Mouse (Mus musculus) hindbrain, embryonic 13.5 days (tissue): ENCODE data around the gene Dstn. TPM values are rescaled to one million over a fixed set of nuclear protein-coding genes. Genes with fewer than 3 reads are reported as not detected.

Source experiments
- ATAC-seq: fragments of 200-750 bp; cut with Nextera tagmentation; 2 replicates; pipeline ENCODE4 v1.8.0; 2017; ENCODE audit warnings: moderate TSS enrichment; ENCODE audit not compliant: low FRiP score
- H3K27ac ChIP-seq: fragments of 300-500 bp; sonication (generic); 2 replicates; pipeline ENCODE4 v1.5.1; 2015; ENCODE audit warnings: inconsistent platforms, mild to moderate bottlenecking, moderate library complexity
- H3K27me3 ChIP-seq: fragments of 300-500 bp; sonication (generic); 2 replicates; pipeline ENCODE4 v1.6.1; 2015; ENCODE audit warnings: mild to moderate bottlenecking, inconsistent platforms
- H3K36me3 ChIP-seq: fragments of 300-500 bp; sonication (generic); 2 replicates; pipeline ENCODE4 v1.6.1; 2015; ENCODE audit warnings: mild to moderate bottlenecking, inconsistent platforms
- H3K4me1 ChIP-seq: fragments of 300-500 bp; sonication (generic); replicated peaks from 2 replicates; pipeline ENCODE4 v1.6.1; 2015; ENCODE audit warnings: inconsistent platforms
- H3K4me2 ChIP-seq: fragments of 300-500 bp; sonication (generic); 2 replicates; pipeline ENCODE4 v1.6.1; 2015; ENCODE audit warnings: inconsistent platforms, mild to moderate bottlenecking, moderate library complexity
- H3K4me3 ChIP-seq: fragments of 300-500 bp; sonication (generic); 2 replicates; pipeline ENCODE4 v1.5.1; 2015; ENCODE audit warnings: mild to moderate bottlenecking, inconsistent platforms
- H3K9ac ChIP-seq: fragments of 300-500 bp; sonication (generic); 2 replicates; pipeline ENCODE4 v1.6.1; 2015; ENCODE audit warnings: mild to moderate bottlenecking, inconsistent platforms
- H3K9me3 ChIP-seq: fragments of 300-500 bp; sonication (generic); 2 replicates; pipeline ENCODE4 v1.6.1; 2016; ENCODE audit warnings: inconsistent platforms
- WGBS: fragments of 180-500 bp; shearing (Covaris S2); methylation state at CpG from one replicate; pipeline ENCODE4 v1.1.7; 2015; 5-methylcytosine and 5-hydroxymethylcytosine counted together
- polyA plus RNA-seq: library from polyadenylated mRNA; unstranded; fragments of >200 nt; fragmentation: Nextera tagmentation; extraction: Ambion mirVana; gene quantifications from 2 replicates; pipeline ENCODE4 v1.2.1, GENCODE M21; 2015

Dstn gene
- polyA plus RNA-seq, 1 experiment from 2014 or later = 440 TPM

DNA sequence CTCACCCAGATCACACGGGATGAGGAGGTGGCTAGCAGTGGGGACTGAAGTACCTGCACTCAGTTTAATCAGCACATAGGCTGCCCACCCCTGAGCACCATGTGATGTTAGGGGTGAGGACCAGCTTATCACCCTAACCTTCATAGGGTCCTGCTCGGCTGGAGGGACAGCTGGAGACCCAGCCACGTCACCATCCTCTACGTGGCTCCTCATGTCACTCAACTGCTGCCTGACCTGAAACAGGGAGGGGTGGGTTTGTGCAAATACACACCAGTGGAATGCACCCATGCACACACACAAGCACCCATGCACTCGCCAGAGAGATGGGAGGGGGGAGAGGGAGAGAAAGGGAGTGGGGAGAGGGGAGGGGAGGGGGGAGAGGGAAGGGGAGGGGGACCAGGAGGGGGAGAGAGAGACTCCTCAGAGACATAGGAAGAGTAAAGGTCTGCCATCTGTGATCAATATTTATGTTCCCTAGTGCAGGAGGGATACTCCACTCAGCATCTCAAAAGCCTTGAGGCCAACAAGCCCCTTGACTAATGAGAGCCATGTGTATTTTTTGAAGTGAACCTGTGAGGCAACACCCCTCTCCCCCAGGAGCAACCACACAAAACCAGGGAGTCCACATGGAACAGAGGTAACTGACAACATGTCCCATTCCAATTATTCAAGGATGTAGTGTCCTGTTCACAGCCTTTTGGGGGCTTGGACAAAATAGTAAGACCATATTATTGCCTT, 35.3 kb downstream of the Dstn start:
- no peaks in the 10 kb centered on the region for H3K9me3 ChIP-seq
- WGBS = 87% methylated on average over 5 of the region's 5 CpGs
- ATAC-seq = no peak
- H3K4me3 ChIP-seq = no peak overlapping the region
- peaks cover 99% of the 10 kb centered on the region for H3K36me3 ChIP-seq
- no peak overlapping the region for H3K4me2 ChIP-seq
- H3K27me3 ChIP-seq = no peaks in the 10 kb centered on the region
- H3K4me1 ChIP-seq = no peaks in the 10 kb centered on the region
- H3K27ac ChIP-seq = no peak overlapping the region
- H3K9ac ChIP-seq = no peak overlapping the region

GRCm38 (mm10) chr2:143951028-143951420, 35.9 kb downstream of the Dstn start:
- Histone ChIP-seq H3K27me3 (no peaks in the 10 kb centered on the region), H3K36me3 (peaks cover 99% of the 10 kb centered on the region), H3K4me1 (no peaks in the 10 kb centered on the region), H3K4me3 (no peak overlapping the region), H3K4me2 (no peak overlapping the region), H3K27ac (no peak overlapping the region), H3K9ac (no peak overlapping the region), H3K9me3 (no peaks in the 10 kb centered on the region)
- ATAC-seq = no peak
- WGBS = 82% methylated on average over 1 of the region's 1 CpGs

- Histone ChIP-seq H3K36me3 (peaks cover 100% of the 10 kb centered on the region), H3K4me3 (no peak overlapping the region), H3K9me3 (no peaks in the 10 kb centered on the region), H3K27me3 (no peaks in the 10 kb centered on the region), H3K27ac (no peak overlapping the region), H3K4me2 (no peak overlapping the region), H3K4me1 (no peaks in the 10 kb centered on the region), H3K9ac (no peak overlapping the region)
- ATAC-seq = no peak
- 89% methylated on average over 5 of the region's 5 CpGs for WGBS
Observed at GRCm38 (mm10) chr2:143951546-143952315, 36.6 kb downstream of the Dstn start.

- no peak overlapping the region for H3K27ac ChIP-seq
- peaks cover 93% of the 10 kb centered on the region for H3K36me3 ChIP-seq
- H3K9ac ChIP-seq = no peak overlapping the region
- ATAC-seq = no peak
- no peaks in the 10 kb centered on the region for H3K9me3 ChIP-seq
- WGBS = 92% methylated on average over 4 of the region's 4 CpGs
- no peak overlapping the region for H3K4me2 ChIP-seq
- H3K4me1 ChIP-seq = no peaks in the 10 kb centered on the region
- no peaks in the 10 kb centered on the region for H3K27me3 ChIP-seq
- no peak overlapping the region for H3K4me3 ChIP-seq
Observed at GRCm38 (mm10) chr2:143953944-143954343, 38.8 kb downstream of the Dstn start.

DNA sequence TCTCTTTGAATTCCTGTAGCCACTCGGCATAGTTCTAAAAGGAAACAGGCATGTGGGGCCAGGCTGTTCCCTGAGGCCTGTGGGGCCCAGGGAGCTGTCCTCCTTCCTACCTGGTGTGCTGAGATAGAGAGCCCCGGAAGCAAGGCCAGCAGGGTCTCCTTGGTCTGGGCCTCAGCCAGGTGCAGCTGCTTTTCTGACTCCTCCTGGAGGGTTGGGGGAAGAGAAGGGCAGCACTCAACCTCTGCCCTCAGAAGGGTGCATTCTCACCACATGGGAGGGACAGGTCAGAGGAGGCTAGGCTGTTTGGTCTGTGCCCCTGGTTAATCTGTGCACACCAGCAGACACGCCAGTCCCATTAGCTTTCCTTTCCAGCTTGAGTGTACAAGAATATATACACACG, 39.9 kb downstream of the Dstn start:
- 91% methylated on average over 4 of the region's 4 CpGs for WGBS
- ATAC-seq = no peak
- Histone ChIP-seq H3K9me3 (no peaks in the 10 kb centered on the region), H3K9ac (no peak overlapping the region), H3K27me3 (no peaks in the 10 kb centered on the region), H3K27ac (no peak overlapping the region), H3K4me3 (no peak overlapping the region), H3K4me2 (no peak overlapping the region), H3K4me1 (no peaks in the 10 kb centered on the region), H3K36me3 (peaks cover 87% of the 10 kb centered on the region)

GRCm38 (mm10) chr2:143955746-143956145, 40.6 kb downstream of the Dstn start:
- Histone ChIP-seq H3K27me3 (no peaks in the 10 kb centered on the region), H3K27ac (no peak overlapping the region), H3K4me3 (no peak overlapping the region), H3K36me3 (peaks cover 81% of the 10 kb centered on the region), H3K4me1 (no peaks in the 10 kb centered on the region), H3K4me2 (no peak overlapping the region), H3K9ac (no peak overlapping the region), H3K9me3 (no peaks in the 10 kb centered on the region)
- 99% methylated on average over 4 of the region's 4 CpGs for WGBS
- no peak for ATAC-seq

DNA sequence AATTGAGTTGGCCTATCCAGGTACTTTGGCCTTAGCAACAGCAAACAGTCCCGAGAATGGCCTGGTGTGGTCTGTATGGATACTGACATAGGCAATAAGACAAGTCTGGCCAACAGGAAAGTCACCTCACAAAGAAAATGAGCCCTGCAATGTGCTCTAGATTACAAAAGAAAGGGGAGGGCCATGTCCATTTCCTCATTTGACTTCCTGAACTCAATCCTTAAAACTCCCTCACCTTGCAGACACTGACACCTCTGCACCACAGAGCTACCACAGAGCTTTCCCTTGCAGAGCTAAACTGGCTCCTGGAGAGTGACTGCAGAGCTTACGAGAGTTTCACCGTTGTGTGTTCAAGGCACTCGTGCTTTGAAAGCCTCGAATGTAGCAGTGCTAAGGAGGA, 47.1 kb downstream of the Dstn start:
- H3K36me3 ChIP-seq = peaks cover 76% of the 10 kb centered on the region
- H3K4me2 ChIP-seq = no peak overlapping the region
- H3K9ac ChIP-seq = no peak overlapping the region
- 94% methylated on average over 5 of the region's 5 CpGs for WGBS
- H3K4me3 ChIP-seq = no peak overlapping the region
- H3K27me3 ChIP-seq = no peaks in the 10 kb centered on the region
- H3K27ac ChIP-seq = no peak overlapping the region
- no peaks in the 10 kb centered on the region for H3K9me3 ChIP-seq
- no peak for ATAC-seq
- no peaks in the 10 kb centered on the region for H3K4me1 ChIP-seq

GRCm38 (mm10) chr2:143963318-143963717, 48.2 kb downstream of the Dstn start:
- Histone ChIP-seq H3K4me3 (no peak overlapping the region), H3K27me3 (no peaks in the 10 kb centered on the region), H3K9me3 (no peaks in the 10 kb centered on the region), H3K4me1 (no peaks in the 10 kb centered on the region), H3K4me2 (no peak overlapping the region), H3K9ac (no peak overlapping the region), H3K27ac (no peak overlapping the region), H3K36me3 (peaks cover 75% of the 10 kb centered on the region)
- no peak for ATAC-seq
- WGBS = 92% methylated on average over 1 of the region's 1 CpGs

DNA sequence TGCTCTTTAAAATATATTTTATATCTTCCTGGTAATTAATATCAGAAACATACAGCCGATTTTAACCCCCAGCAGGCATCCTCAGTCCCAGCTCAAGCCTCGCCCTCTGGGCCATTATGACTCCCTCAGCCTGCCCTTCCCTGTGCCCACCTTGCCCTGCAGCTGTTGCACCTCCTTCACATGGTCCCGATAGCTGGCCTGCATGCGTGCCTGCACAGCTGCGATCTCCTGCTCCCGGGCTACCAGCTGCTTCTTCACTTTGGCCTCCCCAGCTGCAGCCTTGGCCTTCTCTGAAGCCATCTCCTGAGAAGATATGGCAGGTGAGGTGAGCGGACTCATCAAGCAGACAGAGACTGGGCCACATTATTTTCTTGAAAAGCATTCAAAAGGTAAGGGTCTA, 54.1 kb downstream of the Dstn start:
- H3K27ac ChIP-seq = no peak overlapping the region
- peaks cover 76% of the 10 kb centered on the region for H3K36me3 ChIP-seq
- no peak overlapping the region for H3K4me3 ChIP-seq
- WGBS = 96% methylated on average over 7 of the region's 7 CpGs
- no peak overlapping the region for H3K4me2 ChIP-seq
- no peak for ATAC-seq
- no peaks in the 10 kb centered on the region for H3K9me3 ChIP-seq
- no peaks in the 10 kb centered on the region for H3K4me1 ChIP-seq
- no peak overlapping the region for H3K9ac ChIP-seq
- no peaks in the 10 kb centered on the region for H3K27me3 ChIP-seq

- Histone ChIP-seq H3K27me3 (no peaks in the 10 kb centered on the region), H3K4me3 (no peak overlapping the region), H3K9ac (no peak overlapping the region), H3K4me2 (no peak overlapping the region), H3K36me3 (peaks cover 64% of the 10 kb centered on the region), H3K27ac (no peak overlapping the region), H3K4me1 (no peaks in the 10 kb centered on the region), H3K9me3 (no peaks in the 10 kb centered on the region)
- no peak for ATAC-seq
- WGBS = 97% methylated on average over 2 of the region's 2 CpGs
Observed at GRCm38 (mm10) chr2:143970841-143971240, 55.7 kb downstream of the Dstn start.

DNA sequence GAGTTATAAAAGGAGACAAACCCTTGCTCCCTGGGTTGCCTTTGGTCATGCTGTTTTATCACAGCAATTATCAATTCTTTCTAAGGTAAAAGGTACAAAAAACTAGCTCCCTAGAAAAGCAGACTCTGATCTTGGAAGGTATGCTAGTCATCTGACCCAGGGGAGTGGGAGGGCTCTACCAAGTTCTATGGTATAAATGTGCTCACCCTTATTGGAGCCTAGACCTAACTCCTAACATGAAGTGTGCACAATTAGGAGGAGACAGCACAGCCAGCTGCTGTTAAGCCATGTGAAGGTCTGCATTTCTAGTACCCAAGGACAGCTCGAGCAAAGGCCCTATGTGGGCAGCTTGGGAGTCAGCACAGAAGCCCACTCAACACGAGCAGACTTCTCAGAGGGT, 56.8 kb downstream of the Dstn start:
- Histone ChIP-seq H3K4me3 (no peak overlapping the region), H3K9ac (no peak overlapping the region), H3K36me3 (peaks cover 55% of the 10 kb centered on the region), H3K4me2 (no peak overlapping the region), H3K9me3 (no peaks in the 10 kb centered on the region), H3K27ac (no peak overlapping the region), H3K4me1 (no peaks in the 10 kb centered on the region), H3K27me3 (no peaks in the 10 kb centered on the region)
- ATAC-seq = no peak
- 86% methylated on average over 2 of the region's 2 CpGs for WGBS

DNA sequence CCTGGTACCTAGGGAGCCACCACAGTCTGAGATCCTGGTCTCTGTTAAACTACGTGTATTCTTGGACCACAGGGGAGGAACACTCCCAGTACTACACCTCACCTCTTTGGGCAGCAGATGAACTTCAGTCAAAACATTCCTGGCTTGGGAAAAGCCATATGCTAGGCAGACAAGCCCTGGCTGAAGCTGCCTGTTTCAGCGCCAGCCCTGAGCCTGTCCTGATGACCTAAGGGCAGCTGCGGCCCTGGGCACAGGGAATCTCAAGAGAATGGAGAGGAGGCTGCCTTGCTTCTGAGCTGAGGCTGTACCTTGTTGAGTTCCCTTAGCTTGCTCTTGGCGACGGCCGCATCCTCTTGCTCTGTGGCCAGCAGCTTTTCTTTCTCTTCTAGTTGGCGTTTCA, 58.0 kb downstream of the Dstn start:
- H3K4me2 ChIP-seq = no peak overlapping the region
- H3K27me3 ChIP-seq = no peaks in the 10 kb centered on the region
- ATAC-seq = no peak
- no peak overlapping the region for H3K4me3 ChIP-seq
- no peak overlapping the region for H3K27ac ChIP-seq
- H3K9ac ChIP-seq = no peak overlapping the region
- 98% methylated on average over 7 of the region's 7 CpGs for WGBS
- H3K4me1 ChIP-seq = no peaks in the 10 kb centered on the region
- H3K9me3 ChIP-seq = no peaks in the 10 kb centered on the region
- H3K36me3 ChIP-seq = peaks cover 44% of the 10 kb centered on the region

GRCm38 (mm10) chr2:143975146-143975649, 60.1 kb downstream of the Dstn start:
- no peaks in the 10 kb centered on the region for H3K27me3 ChIP-seq
- H3K4me1 ChIP-seq = no peaks in the 10 kb centered on the region
- no peak for ATAC-seq
- H3K9me3 ChIP-seq = no peaks in the 10 kb centered on the region
- peaks cover 25% of the 10 kb centered on the region for H3K36me3 ChIP-seq
- 95% methylated on average over 5 of the region's 5 CpGs for WGBS
- no peak overlapping the region for H3K9ac ChIP-seq
- H3K27ac ChIP-seq = no peak overlapping the region
- no peak overlapping the region for H3K4me2 ChIP-seq
- no peak overlapping the region for H3K4me3 ChIP-seq
